Mouse (Mus musculus) ES-E14 (cell line): Measurements from ENCODE around the gene Zfand6.

ENCODE experiments used
- CHD2 ChIP-seq: IDR thresholded peaks from 2 replicates; pipeline ENCODE4 v1.6.1; 2014; ENCODE audit warnings: mild to moderate bottlenecking, low read depth, low read length, inconsistent platforms
- MAFK ChIP-seq: IDR thresholded peaks from 2 replicates; pipeline ENCODE4 v1.6.1; 2014; ENCODE audit warnings: mild to moderate bottlenecking, low read depth, low read length, inconsistent platforms; ENCODE audit not compliant: insufficient read depth

DNA sequence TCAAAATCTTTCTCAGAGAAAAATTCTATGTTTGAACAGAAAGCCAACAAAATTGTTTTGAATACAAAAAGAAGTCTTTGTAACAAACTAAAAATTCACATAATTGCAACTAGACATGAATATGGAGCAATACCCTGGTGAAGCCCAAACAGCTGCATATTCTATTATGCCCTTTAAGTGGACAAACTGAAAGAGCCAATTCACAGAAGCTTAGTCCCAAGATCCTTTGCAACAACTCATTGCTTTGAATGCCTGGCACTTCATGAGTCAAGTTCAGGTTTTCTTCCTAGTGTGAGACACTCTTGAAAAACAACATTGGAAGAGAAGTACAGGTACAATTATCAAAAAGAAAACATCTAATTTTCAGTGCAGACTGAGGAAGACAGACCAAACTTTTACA lies 8.8 kb downstream of the Zfand6 start:
- TF ChIP-seq MAFK (no peak), CHD2 (no peak)
